Mouse (Mus musculus): ENCODE results near the gene Slc36a2.
A peak's percentile ranks its signal among the peaks of the same experiment; 100 is the strongest.
"Not testable (repeated sequence)": the region's sequence is repeated elsewhere in the genome, so short reads cannot be mapped to it uniquely, and the experiment has no call there.

The Slc36a2 gene

GRCm38 (mm10) chr11:55133204-55133603 lies 51.7 kb downstream of the Slc36a2 start:
- no peak for DNase-seq (ENCODE audit: low read depth)

DNA sequence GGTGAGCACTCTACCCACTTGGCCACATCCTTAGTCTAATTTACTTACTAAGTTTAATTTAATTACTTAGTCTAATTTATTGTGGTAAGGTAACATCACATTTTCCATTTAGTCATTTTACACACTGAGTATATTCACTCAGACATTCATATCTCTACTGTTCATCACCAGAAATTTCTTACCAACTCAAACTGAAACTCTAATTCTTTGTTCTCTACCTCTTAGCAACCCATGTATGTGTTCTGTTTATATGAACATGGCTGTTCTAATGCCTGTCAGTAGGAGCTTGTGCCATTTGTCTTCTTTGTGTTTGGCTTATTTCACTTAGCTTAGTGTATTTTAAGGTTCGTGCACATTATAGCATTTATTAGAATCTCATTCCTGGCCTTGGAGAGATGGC lies 52.9 kb downstream of the Slc36a2 start:
- no peak for DNase-seq (ENCODE audit: low read depth)

DNA sequence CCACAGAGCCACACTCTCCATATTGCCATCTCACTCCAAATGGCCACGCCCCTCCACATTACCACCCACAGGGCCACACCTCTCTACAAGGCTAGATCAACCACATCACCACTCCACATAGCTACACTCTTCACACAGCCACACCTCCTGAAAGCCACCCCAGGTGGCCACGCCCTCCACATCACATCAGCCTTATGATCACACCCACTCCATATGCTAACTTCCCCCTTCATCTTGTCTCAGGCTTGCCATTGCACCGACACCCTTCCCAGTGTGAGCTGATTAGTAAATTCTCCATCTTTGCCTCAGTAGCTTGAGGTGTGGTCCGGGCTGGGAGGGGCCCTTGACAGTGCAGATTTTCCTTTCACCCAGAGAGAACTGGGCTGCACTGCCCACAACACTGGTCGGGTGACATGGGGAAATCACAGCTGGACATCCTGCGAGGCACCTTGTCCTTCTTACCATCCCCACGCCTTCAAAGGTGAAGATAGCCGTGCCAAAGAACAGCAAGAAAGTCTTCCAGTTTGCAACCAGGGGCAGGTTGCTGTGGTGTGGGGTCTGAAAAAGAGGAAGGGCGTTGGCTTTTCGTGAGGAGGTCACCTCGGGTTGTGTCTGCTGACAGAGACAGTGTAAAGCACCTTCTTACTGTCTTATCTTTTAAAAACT lies 53.7 kb downstream of the Slc36a2 start:
- DNase-seq (ENCODE audit: low read depth): peak; percentile 67

- no peak for DNase-seq (ENCODE audit: low read depth)
Observed at GRCm38 (mm10) chr11:55128411-55128810, 56.5 kb downstream of the Slc36a2 start.

GRCm38 (mm10) chr11:55127937-55128336 lies 56.9 kb downstream of the Slc36a2 start:
- no peak for DNase-seq (ENCODE audit: low read depth)

- DNase-seq (ENCODE audit: low read depth): no peak
Observed at GRCm38 (mm10) chr11:55126663-55127062, 58.2 kb downstream of the Slc36a2 start.

- no peak for DNase-seq (ENCODE audit: low read depth)
Observed at GRCm38 (mm10) chr11:55121430-55121829, 63.4 kb downstream of the Slc36a2 start.

GRCm38 (mm10) chr11:55120821-55121271 lies 64.0 kb downstream of the Slc36a2 start:
- peak; percentile 97 for DNase-seq (ENCODE audit: low read depth)

GRCm38 (mm10) chr11:55120279-55120678 lies 64.6 kb downstream of the Slc36a2 start:
- no peak for DNase-seq (ENCODE audit: low read depth)

- DNase-seq (ENCODE audit: low read depth): peak; percentile 93
Observed at GRCm38 (mm10) chr11:55117031-55117430, 67.8 kb downstream of the Slc36a2 start.

DNA sequence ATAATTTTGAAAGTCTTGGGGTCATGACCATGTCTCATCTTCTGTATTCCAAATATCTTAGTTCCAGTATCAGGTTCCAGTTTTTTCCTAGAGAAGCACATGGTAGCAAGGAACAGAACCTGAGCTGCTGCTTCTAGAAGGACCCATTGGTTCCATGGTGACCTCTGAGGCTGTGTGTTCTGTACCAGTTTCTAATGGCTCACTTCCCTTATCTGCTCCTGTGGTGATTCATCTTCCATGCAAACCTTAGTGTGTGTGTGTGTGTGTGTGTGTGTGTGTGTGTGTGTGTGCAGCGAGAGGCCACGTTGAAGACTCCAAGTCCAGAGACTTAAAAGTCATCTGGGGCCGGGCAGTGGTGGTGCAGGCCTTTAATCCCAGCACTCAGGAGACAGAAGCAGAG lies 68.9 kb downstream of the Slc36a2 start:
- peak; percentile 72 for DNase-seq (ENCODE audit: low read depth)

- DNase-seq (ENCODE audit: low read depth): no peak
Observed at GRCm38 (mm10) chr11:55114291-55114690, 70.6 kb downstream of the Slc36a2 start.

GRCm38 (mm10) chr11:55113861-55114250 lies 71.0 kb downstream of the Slc36a2 start:
- DNase-seq (ENCODE audit: low read depth): not testable (repeated sequence)

DNA sequence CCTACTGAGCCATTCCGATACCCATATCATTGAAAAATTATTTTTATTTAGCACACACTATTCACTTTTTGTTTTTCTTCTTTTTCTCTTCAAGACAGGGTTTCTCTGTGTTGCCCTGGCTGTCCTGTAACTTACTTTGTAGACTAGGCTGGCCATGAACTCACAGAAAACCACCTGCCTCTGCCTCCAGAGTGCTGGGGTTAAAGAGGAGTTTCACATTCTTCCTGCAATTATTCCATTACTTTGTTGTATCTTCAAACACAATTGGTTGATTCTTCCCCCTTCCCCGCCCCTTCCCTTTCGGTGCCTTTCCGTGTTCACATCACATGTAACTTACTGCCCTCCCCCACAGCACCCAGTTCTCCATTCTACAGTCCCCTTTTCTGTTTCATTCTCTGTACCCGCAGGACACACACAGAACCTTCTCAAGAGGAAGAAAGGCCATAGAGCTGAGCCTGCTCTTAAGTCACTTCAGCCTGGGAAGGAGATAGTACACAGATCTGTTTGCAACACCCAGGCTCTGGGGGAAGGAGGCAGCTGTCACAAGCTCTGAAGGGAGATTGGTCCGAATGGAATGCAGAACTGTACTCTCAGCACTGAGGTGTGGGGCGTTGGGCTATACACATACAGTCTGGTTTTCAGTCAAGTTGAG lies 71.5 kb downstream of the Slc36a2 start:
- DNase-seq (ENCODE audit: low read depth): peak; percentile 40

- DNase-seq (ENCODE audit: low read depth): no peak
Observed at GRCm38 (mm10) chr11:55110566-55111169, 74.2 kb downstream of the Slc36a2 start.

GRCm38 (mm10) chr11:55109521-55110300 lies 75.2 kb downstream of the Slc36a2 start:
- DNase-seq (ENCODE audit: low read depth): no peak
